Mouse (Mus musculus) inflammation-experienced regulatory T-cells, adult 6 months (primary cell): ENCODE data around the gene Ist1. TPM values are rescaled to one million over a fixed set of nuclear protein-coding genes. Genes with fewer than 3 reads are reported as not detected.

Source experiments
- ATAC-seq: one replicate; pipeline ENCODE4 v1.8.0; 2017
- polyA plus RNA-seq, 3 experiments: library from polyadenylated mRNA; unstranded; fragments of 100-300 nt; shearing (Covaris generic); gene quantifications; one replicate each; pipeline ENCODE4 v1.2.1; 2017

Ist1 gene
- polyA plus RNA-seq, 3 experiments from 2014 or later: 103 to 143 (median 127) TPM

- ATAC-seq: no peak
These were observed 11.5 kb downstream of the Ist1 start for GRCm38 (mm10) chr8:109681535-109681934.

- ATAC-seq: no peak
These were observed 17.0 kb downstream of the Ist1 start for GRCm38 (mm10) chr8:109675896-109676643.

GRCm38 (mm10) chr8:109673596-109673995 lies 19.5 kb downstream of the Ist1 start:
- ATAC-seq: no peak

GRCm38 (mm10) chr8:109672656-109673055 lies 20.4 kb downstream of the Ist1 start:
- no peak for ATAC-seq

GRCm38 (mm10) chr8:109666616-109667015 lies 26.4 kb downstream of the Ist1 start:
- no peak for ATAC-seq

GRCm38 (mm10) chr8:109662328-109662727 lies 30.7 kb downstream of the Ist1 start:
- ATAC-seq: no peak

DNA sequence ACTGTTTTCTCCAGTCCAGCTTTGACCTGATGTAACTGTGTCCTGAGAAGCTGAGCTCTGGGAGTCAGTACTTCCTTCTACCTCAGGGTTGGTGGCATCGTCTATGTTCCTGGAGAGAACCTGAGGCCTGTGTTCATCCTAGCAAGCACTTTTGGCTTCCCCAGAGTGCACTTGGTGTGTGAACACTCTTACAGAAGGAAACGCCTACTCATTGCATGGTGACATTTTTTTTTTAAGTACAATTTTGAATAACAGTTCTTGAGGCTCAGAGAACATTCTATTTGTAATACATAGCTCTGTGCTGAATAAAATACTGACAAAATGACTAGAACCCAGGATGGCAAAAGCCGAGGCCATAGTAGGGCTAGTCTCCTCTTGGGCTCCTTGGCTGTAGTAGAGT lies 36.2 kb downstream of the Ist1 start:
- ATAC-seq: no peak

GRCm38 (mm10) chr8:109650801-109651200 lies 42.3 kb downstream of the Ist1 start:
- ATAC-seq: no peak

DNA sequence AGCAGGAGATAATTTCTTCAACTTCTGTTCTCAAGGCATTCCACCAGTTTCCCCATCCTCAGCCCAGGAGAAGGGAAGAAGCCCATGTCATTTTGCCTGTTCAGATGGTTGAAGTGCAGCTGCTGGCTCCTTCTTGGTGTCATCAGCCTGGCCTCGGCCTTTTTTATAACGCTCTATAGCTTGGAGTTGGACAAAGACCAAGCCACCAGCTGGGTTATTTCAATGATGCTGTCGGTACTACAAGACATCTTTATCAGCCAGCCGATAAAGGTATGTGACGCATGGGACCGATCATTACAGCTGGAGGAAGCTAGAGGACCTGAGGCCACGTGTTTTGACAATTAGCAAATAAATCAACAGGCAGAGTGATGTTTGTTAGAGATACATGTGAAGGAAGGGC lies 44.6 kb downstream of the Ist1 start:
- no peak for ATAC-seq

DNA sequence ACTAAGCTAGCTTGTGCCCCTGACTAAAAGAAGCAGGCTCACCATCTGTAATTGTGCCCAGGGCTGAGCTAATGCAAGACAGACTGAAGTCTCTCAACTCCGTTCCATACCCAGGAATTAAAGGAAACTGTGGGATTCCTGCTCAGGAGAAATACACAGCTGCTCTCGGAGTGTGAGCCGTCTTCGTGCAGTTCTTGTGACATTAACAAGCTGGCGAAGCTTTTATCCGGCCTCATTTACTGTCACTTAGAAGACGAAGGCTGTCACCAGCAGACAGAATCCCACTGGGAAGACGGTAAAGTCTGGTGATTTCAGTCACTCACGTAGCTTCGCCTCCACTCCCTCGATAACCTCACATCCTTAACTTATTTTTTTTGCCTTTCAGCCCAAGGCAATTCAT lies 45.7 kb downstream of the Ist1 start:
- ATAC-seq: no peak

DNA sequence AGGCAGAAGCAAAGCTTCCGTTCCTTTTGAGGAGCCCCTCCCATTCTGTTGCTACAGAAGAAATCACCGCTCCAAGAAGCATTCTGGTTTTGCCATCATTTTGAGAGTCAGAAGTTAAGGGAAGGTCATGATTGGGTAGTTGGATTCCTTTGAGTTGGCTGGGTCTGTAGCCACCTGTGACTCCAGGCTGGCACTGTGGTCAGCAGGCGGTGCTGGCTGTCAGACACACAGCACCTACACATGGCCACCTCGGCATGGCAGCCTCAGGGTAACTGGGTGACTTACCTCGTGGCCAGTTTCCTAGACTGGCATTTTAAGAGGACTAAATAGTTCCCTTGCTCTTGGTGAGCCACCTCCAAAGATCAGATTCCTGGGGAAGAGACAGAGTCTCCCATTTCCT lies 51.8 kb downstream of the Ist1 start:
- no peak for ATAC-seq

DNA sequence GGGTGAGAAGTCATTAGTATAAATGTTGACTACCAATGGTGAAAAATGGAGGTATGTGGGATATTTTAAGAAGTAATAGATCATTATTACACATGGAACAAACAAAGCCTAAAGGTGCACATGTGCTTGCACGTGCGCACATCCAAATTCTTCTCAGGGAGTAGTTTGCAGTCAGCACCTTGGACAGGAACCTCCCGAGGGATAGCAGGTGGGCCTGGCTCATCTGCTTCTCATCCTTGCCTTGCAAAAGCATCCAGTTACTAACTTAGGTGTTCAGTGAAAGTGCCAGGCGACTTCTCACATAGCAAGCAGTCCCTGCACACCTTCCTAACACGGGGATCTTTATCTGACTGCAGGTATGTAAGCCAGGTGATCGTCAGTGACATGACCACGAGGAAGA lies 52.6 kb downstream of the Ist1 start:
- ATAC-seq: no peak

DNA sequence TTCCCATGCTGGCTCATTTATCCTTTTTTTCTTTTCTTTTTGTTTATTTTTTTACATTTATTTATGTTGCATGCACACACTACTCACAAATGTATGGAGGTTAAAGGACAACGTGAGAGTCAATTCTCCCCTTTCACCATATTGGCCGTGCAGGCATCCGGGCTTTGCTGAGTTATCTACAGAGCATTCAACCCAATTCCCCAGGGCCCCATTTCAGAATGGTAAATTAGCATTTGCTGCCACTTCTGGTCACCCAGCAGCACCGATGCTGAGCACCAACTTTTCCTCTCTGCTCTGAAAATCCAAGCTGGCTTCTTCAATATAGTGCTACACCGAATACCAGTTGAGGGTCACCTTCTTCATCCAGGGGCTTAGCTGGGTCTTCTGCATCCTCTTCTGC lies 54.2 kb downstream of the Ist1 start:
- ATAC-seq: no peak

GRCm38 (mm10) chr8:109635146-109635545 lies 57.9 kb downstream of the Ist1 start:
- ATAC-seq: no peak

DNA sequence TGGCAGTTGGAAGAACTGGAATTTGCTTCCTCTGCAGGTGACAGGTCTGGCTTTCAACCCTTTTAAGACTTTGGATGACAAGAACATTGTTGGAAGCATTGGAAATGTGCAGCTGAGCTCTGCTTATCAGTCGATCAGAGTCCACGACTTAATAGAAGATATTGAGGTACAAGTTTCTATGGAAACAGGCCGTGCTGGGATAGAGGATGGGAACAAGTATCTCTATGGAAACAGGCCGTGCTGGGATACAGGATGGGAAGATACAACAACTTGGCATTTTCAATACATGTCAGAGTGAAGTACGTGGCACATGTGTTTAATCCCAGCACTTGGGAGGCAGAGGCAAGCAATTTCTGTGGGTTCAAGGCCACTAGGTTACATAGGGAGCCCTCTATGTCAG lies 60.6 kb downstream of the Ist1 start:
- ATAC-seq: no peak

- ATAC-seq: no peak
These were observed 64.4 kb downstream of the Ist1 start for GRCm38 (mm10) chr8:109628638-109629037.

Other genes with a start within 250 kb of the Ist1 start
- not detected for gene Pmfbp1, start 199.2 kb downstream of the Ist1 start, polyA plus RNA-seq
- 10 to 100 TPM; 12.1 to 13.6 (median 13.0) TPM for gene Dhx38, start 127.4 kb downstream of the Ist1 start, polyA plus RNA-seq
- gene Txnl4b, start 127.4 kb downstream of the Ist1 start, polyA plus RNA-seq: 10 to 100 TPM; 15.1 to 24.2 (median 15.5) TPM
- 1 to 10 TPM in 1 of 3 experiments, under 1 TPM in 1, not detected in 1; 0.40 to 1.3 TPM for gene Hp, start 114.1 kb downstream of the Ist1 start, polyA plus RNA-seq
- 10 to 100 TPM; 21.3 to 40.7 (median 40.2) TPM for gene Dhodh, start 84.6 kb downstream of the Ist1 start, polyA plus RNA-seq
- 1 to 10 TPM in 2 of 3 experiments, under 1 TPM in 1; 0.75 to 2.5 (median 1.6) TPM for gene Pkd1l3, start 78.7 kb downstream of the Ist1 start, polyA plus RNA-seq
- 1 to 10 TPM; 3.5 to 9.7 (median 6.0) TPM for gene Zfp821, start 12.3 kb upstream of the Ist1 start, polyA plus RNA-seq
- gene Atxn1l, start 44.5 kb upstream of the Ist1 start, polyA plus RNA-seq: 1 to 10 TPM; 3.0 to 4.6 (median 3.2) TPM
- 10 to 100 TPM; 30.6 to 35.3 (median 31.2) TPM for gene Ap1g1, start 85.3 kb upstream of the Ist1 start, polyA plus RNA-seq
- 1 to 10 TPM in 2 of 3 experiments, under 1 TPM in 1; 0.66 to 1.7 (median 1.1) TPM for gene Phlpp2, start 175.3 kb upstream of the Ist1 start, polyA plus RNA-seq